Mouse (Mus musculus): ENCODE measurements around the gene Stum.

- TF ChIP-seq GATA1 (IDR thresholded peaks at IDR 0.05; ENCODE audit: borderline replicate concordance, low read length) (no peak), FLI1 (IDR thresholded peaks at IDR 0.05; ENCODE audit: low read length) (no peak)
Observed at GRCm38 (mm10) chr1:180404706-180405105, 78.6 kb downstream of the Stum start.
